Mouse (Mus musculus): ENCODE results near the gene Repin1. TPM values are rescaled to one million over a fixed set of nuclear protein-coding genes. Genes with fewer than 3 reads are reported as not detected.
A peak's percentile ranks its signal among the peaks of the same experiment; 100 is the strongest.

Repin1 gene
- polyA plus RNA-seq (2014; fragmentation: Nextera tagmentation; extraction: Ambion mirVana), result 39.8 and 47.5 TPM in 2 replicates

DNA sequence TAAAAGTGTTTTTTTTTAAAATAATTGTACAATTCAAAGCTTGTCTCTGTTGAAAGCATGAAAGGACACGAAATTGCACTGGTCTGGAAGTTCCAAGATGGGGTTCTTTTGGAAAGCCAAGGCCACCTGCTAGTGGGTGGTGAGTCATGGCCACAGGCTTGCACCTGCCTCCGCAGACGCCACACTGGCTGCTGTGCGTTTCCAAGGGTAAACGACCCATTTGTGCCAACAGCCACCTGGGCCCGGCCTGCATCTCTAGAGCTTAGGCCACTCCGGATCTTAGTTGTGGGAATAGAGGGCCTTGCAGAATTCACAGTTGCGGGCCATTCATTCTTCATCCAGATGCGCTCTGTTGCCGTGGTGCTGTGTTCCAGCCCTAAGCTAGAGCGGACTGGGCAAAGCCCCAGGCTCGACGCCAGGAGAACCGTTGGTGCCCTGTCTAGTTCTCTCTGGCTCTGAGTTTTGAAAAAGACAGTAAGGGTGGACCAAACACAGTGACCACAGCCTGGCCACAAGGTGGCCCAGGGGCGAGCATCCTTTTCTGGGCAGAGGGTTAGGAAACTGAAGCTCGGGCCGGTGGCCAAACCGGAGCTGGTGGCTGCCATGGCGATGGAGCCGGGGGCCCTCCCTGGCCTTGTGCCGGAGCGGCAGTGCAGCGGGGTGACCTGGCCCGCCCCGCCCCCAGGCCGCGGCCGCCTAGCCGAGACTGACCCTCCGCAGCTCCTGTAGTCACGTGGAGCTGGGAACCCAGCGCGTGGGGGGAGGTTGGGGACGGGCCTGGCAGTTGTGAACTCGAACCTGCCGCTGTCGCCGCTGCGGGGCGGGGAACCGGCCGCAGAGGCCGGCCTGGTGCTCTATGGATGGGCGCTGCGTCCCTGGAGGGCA, at the start of gene Repin1, which contains the start of gene Gm44965:
Gene Repin1, plus strand, starts transcription at position 726 of the 885 bp plus-strand sequence.
Gene Gm44965, plus strand, starts transcription at position 784 of the 885 bp plus-strand sequence.
- peak; percentile 89 for ATAC-seq (ENCODE audit: insufficient read depth, low FRiP score, low TSS enrichment)
- Histone ChIP-seq H3K36me3 (ENCODE audit: control insufficient read depth, insufficient read depth, low read length) (peaks cover 28% of the 10 kb centered on the region), H3K4me2 (ENCODE audit: low read depth) (peak within 1 kb of the TSS; percentile 76), H3K9ac (ENCODE audit: low read length) (peak within 1 kb of the TSS; percentile 93), H3K27ac (ENCODE audit: low read depth, low read length) (peak within 1 kb of the TSS; percentile 94), H3K27me3 (ENCODE audit: control insufficient read depth, insufficient read depth, low read length) (no peaks in the 10 kb centered on the region), H3K4me3 (ENCODE audit: low read depth, low read length) (peak within 1 kb of the TSS; percentile 79), H3K9me3 (ENCODE audit: control insufficient read depth, low read length) (0 out of 2 replicates have a peak, but pooled peaks cover 3% of the 10 kb centered on the region), H3K4me1 (ENCODE audit: control insufficient read depth, insufficient read depth, low read length) (peaks cover 7% of the 10 kb centered on the region; the same call in 1 of the 2 replicates)
- DNase-seq (ENCODE audit: low spot score), result peak; percentile 92
- 6% methylated on average over 36 of the region's 45 CpGs for WGBS

GRCm38 (mm10) chr6:48545251-48545650, 48.4 kb upstream of the Repin1 start:
- no peak overlapping the region for H3K9ac ChIP-seq (ENCODE audit: low read length)
- H3K4me2 ChIP-seq (ENCODE audit: low read depth), result no peak overlapping the region
- no peaks in the 10 kb centered on the region for H3K9me3 ChIP-seq (ENCODE audit: control insufficient read depth, low read length)
- H3K4me3 ChIP-seq (ENCODE audit: low read depth, low read length), result no peak overlapping the region
- DNase-seq (ENCODE audit: low spot score) (no peak), ATAC-seq (ENCODE audit: insufficient read depth, low FRiP score, low TSS enrichment) (no peak)
- no peak overlapping the region for H3K27ac ChIP-seq (ENCODE audit: low read depth, low read length)
- WGBS, result 84% methylated on average over 5 of the region's 5 CpGs
- no peaks in the 10 kb centered on the region for H3K27me3 ChIP-seq (ENCODE audit: control insufficient read depth, insufficient read depth, low read length)
- no peaks in the 10 kb centered on the region; the same call in 1 of the 2 replicates for H3K4me1 ChIP-seq (ENCODE audit: control insufficient read depth, insufficient read depth, low read length)
- H3K36me3 ChIP-seq (ENCODE audit: control insufficient read depth, insufficient read depth, low read length), result no peaks in the 10 kb centered on the region

DNA sequence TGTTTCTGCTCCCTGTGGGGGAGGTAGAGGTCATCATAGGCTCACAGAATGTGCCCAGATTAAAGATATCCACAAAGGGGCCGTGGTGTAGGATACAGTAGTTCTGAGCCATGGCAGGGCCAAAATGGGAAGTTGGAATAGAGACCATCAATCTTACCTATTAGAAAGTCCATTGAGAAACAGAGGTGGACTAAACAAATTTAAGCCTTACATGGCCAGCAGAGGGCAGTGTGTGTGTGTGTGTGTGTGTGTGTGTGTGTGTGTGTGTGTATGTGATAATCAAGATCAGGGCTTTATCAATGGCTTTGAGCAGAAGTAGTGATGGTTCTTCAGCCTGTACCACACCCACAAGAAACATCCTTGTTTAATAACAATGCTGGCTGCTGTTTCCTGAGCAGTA, 47.4 kb upstream of the Repin1 start:
- no peak for DNase-seq (ENCODE audit: low spot score)

DNA sequence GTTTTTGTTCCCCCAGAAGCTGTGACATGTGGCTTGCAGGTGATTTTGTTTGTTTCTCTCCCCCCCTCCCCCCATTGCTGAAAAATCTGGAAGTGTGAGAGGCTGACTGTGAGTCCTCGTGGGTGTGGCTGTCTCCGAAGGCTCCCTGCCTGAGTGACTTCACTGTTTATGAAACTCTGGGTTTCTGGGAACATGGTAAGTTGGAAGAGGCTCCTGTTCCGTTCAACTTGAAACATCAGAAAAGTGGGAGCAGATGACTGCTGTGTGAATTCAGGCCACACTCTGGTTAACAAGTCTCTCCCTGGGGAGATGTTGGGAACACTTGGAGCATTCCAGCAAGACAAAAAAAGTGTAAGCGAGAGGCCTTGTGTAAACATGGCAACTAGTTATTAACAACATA, 46.8 kb upstream of the Repin1 start:
- Histone ChIP-seq H3K4me2 (ENCODE audit: low read depth) (no peak overlapping the region), H3K4me1 (ENCODE audit: control insufficient read depth, insufficient read depth, low read length) (no peaks in the 10 kb centered on the region), H3K9me3 (ENCODE audit: control insufficient read depth, low read length) (no peaks in the 10 kb centered on the region), H3K9ac (ENCODE audit: low read length) (no peak overlapping the region), H3K4me3 (ENCODE audit: low read depth, low read length) (no peak overlapping the region), H3K36me3 (ENCODE audit: control insufficient read depth, insufficient read depth, low read length) (no peaks in the 10 kb centered on the region), H3K27me3 (ENCODE audit: control insufficient read depth, insufficient read depth, low read length) (no peaks in the 10 kb centered on the region), H3K27ac (ENCODE audit: low read depth, low read length) (no peak overlapping the region)
- ATAC-seq (ENCODE audit: insufficient read depth, low FRiP score, low TSS enrichment) (no peak), DNase-seq (ENCODE audit: low spot score) (no peak)
- WGBS, result 62% methylated on average over 4 of the region's 4 CpGs

More for the DNA sequence above, 47.4 kb upstream of the Repin1 start:
- no peaks in the 10 kb centered on the region for H3K27me3 ChIP-seq (ENCODE audit: control insufficient read depth, insufficient read depth, low read length)
- no peak for ATAC-seq (ENCODE audit: insufficient read depth, low FRiP score, low TSS enrichment)
- H3K4me2 ChIP-seq (ENCODE audit: low read depth), result no peak overlapping the region
- H3K36me3 ChIP-seq (ENCODE audit: control insufficient read depth, insufficient read depth, low read length), result no peaks in the 10 kb centered on the region
- no peak overlapping the region for H3K27ac ChIP-seq (ENCODE audit: low read depth, low read length)
- WGBS, result 67% methylated on average over 1 of the region's 1 CpGs
- H3K9me3 ChIP-seq (ENCODE audit: control insufficient read depth, low read length), result no peaks in the 10 kb centered on the region
- no peak overlapping the region for H3K4me3 ChIP-seq (ENCODE audit: low read depth, low read length)
- H3K4me1 ChIP-seq (ENCODE audit: control insufficient read depth, insufficient read depth, low read length), result no peaks in the 10 kb centered on the region; the same call in 1 of the 2 replicates
- no peak overlapping the region for H3K9ac ChIP-seq (ENCODE audit: low read length)

GRCm38 (mm10) chr6:48548314-48548713, 45.4 kb upstream of the Repin1 start:
- Histone ChIP-seq H3K9ac (ENCODE audit: low read length) (no peak overlapping the region), H3K9me3 (ENCODE audit: control insufficient read depth, low read length) (no peaks in the 10 kb centered on the region), H3K4me2 (ENCODE audit: low read depth) (no peak overlapping the region), H3K36me3 (ENCODE audit: control insufficient read depth, insufficient read depth, low read length) (no peaks in the 10 kb centered on the region), H3K27ac (ENCODE audit: low read depth, low read length) (no peak overlapping the region), H3K27me3 (ENCODE audit: control insufficient read depth, insufficient read depth, low read length) (no peaks in the 10 kb centered on the region), H3K4me3 (ENCODE audit: low read depth, low read length) (no peak overlapping the region), H3K4me1 (ENCODE audit: control insufficient read depth, insufficient read depth, low read length) (no peaks in the 10 kb centered on the region)
- no peak for DNase-seq (ENCODE audit: low spot score)
- no peak for ATAC-seq (ENCODE audit: insufficient read depth, low FRiP score, low TSS enrichment)
- 89% methylated on average over 6 of the region's 6 CpGs for WGBS

DNA sequence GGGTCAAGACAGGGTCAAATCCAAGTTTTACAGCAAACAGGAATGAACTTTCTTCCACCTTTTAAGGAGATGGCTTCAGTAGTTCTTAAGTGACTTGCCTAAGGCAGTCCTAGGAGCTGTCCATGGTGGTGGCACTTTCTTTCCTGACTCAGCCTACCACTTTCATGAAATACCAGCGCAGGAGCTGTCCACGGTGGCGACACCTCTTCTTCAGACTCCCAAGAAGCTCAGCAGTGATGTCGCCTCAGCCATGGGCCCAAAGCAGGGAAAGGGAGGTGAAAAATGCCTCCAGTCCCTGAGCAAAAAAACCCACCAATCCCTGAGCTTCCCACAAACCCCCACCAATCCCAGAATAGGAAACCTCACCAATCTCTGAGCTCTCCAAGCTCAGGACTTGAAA, 40.8 kb upstream of the Repin1 start:
- no peaks in the 10 kb centered on the region for H3K36me3 ChIP-seq (ENCODE audit: control insufficient read depth, insufficient read depth, low read length)
- DNase-seq (ENCODE audit: low spot score) (no peak), ATAC-seq (ENCODE audit: insufficient read depth, low FRiP score, low TSS enrichment) (no peak)
- H3K9ac ChIP-seq (ENCODE audit: low read length), result no peak overlapping the region
- H3K4me2 ChIP-seq (ENCODE audit: low read depth), result no peak overlapping the region
- no peaks in the 10 kb centered on the region for H3K27me3 ChIP-seq (ENCODE audit: control insufficient read depth, insufficient read depth, low read length)
- peaks cover 6% of the 10 kb centered on the region; the same call in 1 of the 2 replicates for H3K4me1 ChIP-seq (ENCODE audit: control insufficient read depth, insufficient read depth, low read length)
- no peaks in the 10 kb centered on the region for H3K9me3 ChIP-seq (ENCODE audit: control insufficient read depth, low read length)
- no peak overlapping the region for H3K4me3 ChIP-seq (ENCODE audit: low read depth, low read length)
- WGBS, result 69% methylated on average over 4 of the region's 4 CpGs
- H3K27ac ChIP-seq (ENCODE audit: low read depth, low read length), result no peak overlapping the region

GRCm38 (mm10) chr6:48553819-48554218, 39.9 kb upstream of the Repin1 start:
- Histone ChIP-seq H3K9me3 (ENCODE audit: control insufficient read depth, low read length) (no peaks in the 10 kb centered on the region), H3K36me3 (ENCODE audit: control insufficient read depth, insufficient read depth, low read length) (no peaks in the 10 kb centered on the region), H3K4me3 (ENCODE audit: low read depth, low read length) (peak overlapping the region; percentile 38), H3K27me3 (ENCODE audit: control insufficient read depth, insufficient read depth, low read length) (no peaks in the 10 kb centered on the region), H3K9ac (ENCODE audit: low read length) (peak overlapping the region; percentile 83), H3K27ac (ENCODE audit: low read depth, low read length) (peak overlapping the region; percentile 91), H3K4me1 (ENCODE audit: control insufficient read depth, insufficient read depth, low read length) (peaks cover 6% of the 10 kb centered on the region; the same call in 1 of the 2 replicates), H3K4me2 (ENCODE audit: low read depth) (peak overlapping the region; percentile 83)
- DNase-seq (ENCODE audit: low spot score), result no peak
- ATAC-seq (ENCODE audit: insufficient read depth, low FRiP score, low TSS enrichment), result peak; percentile 37
- 87% methylated on average over 4 of the region's 4 CpGs for WGBS

- Histone ChIP-seq H3K4me1 (ENCODE audit: control insufficient read depth, insufficient read depth, low read length) (peaks cover 6% of the 10 kb centered on the region; the same call in 1 of the 2 replicates), H3K4me3 (ENCODE audit: low read depth, low read length) (peak within 1 kb of the TSS; percentile 38), H3K9ac (ENCODE audit: low read length) (peak within 1 kb of the TSS; percentile 83), H3K4me2 (ENCODE audit: low read depth) (peak within 1 kb of the TSS; percentile 83), H3K36me3 (ENCODE audit: control insufficient read depth, insufficient read depth, low read length) (no peaks in the 10 kb centered on the region), H3K27me3 (ENCODE audit: control insufficient read depth, insufficient read depth, low read length) (no peaks in the 10 kb centered on the region), H3K27ac (ENCODE audit: low read depth, low read length) (peak within 1 kb of the TSS; percentile 91), H3K9me3 (ENCODE audit: control insufficient read depth, low read length) (no peaks in the 10 kb centered on the region)
- WGBS, result under 1% methylated on average over 39 of the region's 39 CpGs
- ATAC-seq (ENCODE audit: insufficient read depth, low FRiP score, low TSS enrichment), result peak; percentile 89
- peak; percentile 94 for DNase-seq (ENCODE audit: low spot score)
Observed at GRCm38 (mm10) chr6:48554280-48555103, 39.2 kb upstream of the Repin1 start, which contains the start of gene Lrrc61. Gene Lrrc61 (plus strand): TSS chr6:48554796.
